Mouse (Mus musculus) lung, postnatal 0 days (tissue): ENCODE measurements around the gene Gm37240. TPM values are rescaled to one million over a fixed set of nuclear protein-coding genes. Genes with fewer than 3 reads are reported as not detected.
A peak's percentile ranks its signal among the peaks of the same experiment; 100 is the strongest.

ENCODE experiments used
- ATAC-seq: fragments of 200-750 bp; cut with Nextera tagmentation; 2 replicates; pipeline ENCODE4 v1.8.0; 2017; ENCODE audit warnings: moderate library complexity
- DNase-seq: peaks from one replicate; pipeline ENCODE4 v3.0.0-alpha.2; 2016; ENCODE audit warnings: low spot score
- H3K27ac ChIP-seq: fragments of 300-500 bp; sonication (generic); 2 replicates; pipeline ENCODE4 v1.5.1; 2014; ENCODE audit warnings: antibody characterized with exemption, mild to moderate bottlenecking, low read length, mixed read lengths
- H3K27me3 ChIP-seq: fragments of 300-500 bp; sonication (generic); replicated peaks from 2 replicates; pipeline ENCODE4 v1.6.1; 2014; ENCODE audit warnings: low read length, mixed read lengths; ENCODE audit not compliant: insufficient read depth
- H3K36me3 ChIP-seq: fragments of 300-500 bp; sonication (generic); 2 replicates; pipeline ENCODE4 v1.6.1; 2014; ENCODE audit warnings: low read length, mixed read lengths; ENCODE audit not compliant: insufficient read depth
- H3K4me1 ChIP-seq: fragments of 300-500 bp; sonication (generic); 2 replicates; pipeline ENCODE4 v1.6.1; 2014; ENCODE audit warnings: antibody characterized with exemption, low read depth, low read length, mixed read lengths; ENCODE audit not compliant: insufficient read depth
- H3K4me2 ChIP-seq: fragments of 300-500 bp; sonication (generic); replicated peaks from 2 replicates; pipeline ENCODE4 v1.6.1; 2014; ENCODE audit warnings: low read depth, mild to moderate bottlenecking, low read length, moderate library complexity, mixed read lengths
- H3K4me3 ChIP-seq: fragments of 300-500 bp; sonication (generic); 2 replicates; pipeline ENCODE4 v1.5.1; 2014; ENCODE audit warnings: low read depth, low read length
- H3K9ac ChIP-seq: fragments of 300-500 bp; sonication (generic); replicated peaks from 2 replicates; pipeline ENCODE4 v1.6.1; 2014; ENCODE audit warnings: low read depth, mild to moderate bottlenecking
- H3K9me3 ChIP-seq: fragments of 300-500 bp; sonication (generic); 2 replicates; pipeline ENCODE4 v1.6.1; 2016; ENCODE audit warnings: low read length, mixed read lengths
- CTCF ChIP-seq: IDR thresholded peaks from 2 replicates; pipeline ENCODE4 v1.5.1; 2016; ENCODE audit warnings: antibody characterized with exemption, mild to moderate bottlenecking
- EP300 ChIP-seq: IDR thresholded peaks from 2 replicates; pipeline ENCODE4 v1.6.1; 2016; ENCODE audit warnings: antibody characterized with exemption, mild to moderate bottlenecking, control low read depth
- WGBS: fragments of 180-500 bp; shearing (Covaris S2); extraction: QIAGEN DNeasy Blood & Tissue Kit; methylation state at CpG from one replicate; pipeline ENCODE4 v1.1.7; 2014; 5-methylcytosine and 5-hydroxymethylcytosine counted together
- polyA plus RNA-seq: library from polyadenylated mRNA; unstranded; fragments of >200 nt; fragmentation: Nextera tagmentation; extraction: Ambion mirVana; gene quantifications from 2 replicates; pipeline ENCODE4 v1.2.1, GENCODE M21; 2015

The Gm37240 gene
- polyA plus RNA-seq, 1 experiment from 2014 or later: 8.9 TPM

- Histone ChIP-seq H3K4me1 (0 out of 2 replicates have a peak, but pooled peaks cover 8% of the 10 kb centered on the region), H3K27me3 (0 out of 2 replicates have a peak, but pooled peaks cover 6% of the 10 kb centered on the region), H3K4me3 (peak overlapping the region; percentile 63; the same call in 1 of the 2 replicates), H3K9ac (no peak overlapping the region), H3K9me3 (no peaks in the 10 kb centered on the region), H3K36me3 (no peaks in the 10 kb centered on the region), H3K4me2 (peak overlapping the region; percentile 96), H3K27ac (no peak overlapping the region)
- ATAC-seq: no peak
- TF ChIP-seq EP300 (no peak), CTCF (no peak)
- DNase-seq: no peak
- WGBS: 33% methylated on average over 7 of the region's 7 CpGs
Observed at GRCm38 (mm10) chr3:84478195-84478594, 1409.1 kb downstream of the Gm37240 start.

GRCm38 (mm10) chr3:84477498-84477897 lies 1409.8 kb downstream of the Gm37240 start:
- 0 out of 2 replicates have a peak, but pooled peaks cover 6% of the 10 kb centered on the region for H3K27me3 ChIP-seq
- H3K4me1 ChIP-seq: peaks cover 8% of the 10 kb centered on the region; the same call in 1 of the 2 replicates
- H3K4me3 ChIP-seq: no peak overlapping the region
- H3K36me3 ChIP-seq: no peaks in the 10 kb centered on the region
- H3K9ac ChIP-seq: no peak overlapping the region
- TF ChIP-seq EP300 (no peak), CTCF (no peak)
- no peak for DNase-seq
- no peaks in the 10 kb centered on the region for H3K9me3 ChIP-seq
- 85% methylated on average over 1 of the region's 1 CpGs for WGBS
- no peak for ATAC-seq
- no peak overlapping the region for H3K4me2 ChIP-seq
- H3K27ac ChIP-seq: no peak overlapping the region

- no peak overlapping the region for H3K27ac ChIP-seq
- no peak for ATAC-seq
- H3K9me3 ChIP-seq: no peaks in the 10 kb centered on the region
- H3K4me2 ChIP-seq: no peak overlapping the region
- no peak for TF ChIP-seq CTCF
- no peak for TF ChIP-seq EP300
- no peak overlapping the region for H3K4me3 ChIP-seq
- H3K36me3 ChIP-seq: no peaks in the 10 kb centered on the region
- peaks cover 8% of the 10 kb centered on the region; the same call in 1 of the 2 replicates for H3K4me1 ChIP-seq
- no peak for DNase-seq
- WGBS: 82% methylated on average over 12 of the region's 12 CpGs
- 0 out of 2 replicates have a peak, but pooled peaks cover 6% of the 10 kb centered on the region for H3K27me3 ChIP-seq
- no peak overlapping the region for H3K9ac ChIP-seq
Observed at GRCm38 (mm10) chr3:84474981-84475775, 1412.1 kb downstream of the Gm37240 start.

- Histone ChIP-seq H3K27me3 (0 out of 2 replicates have a peak, but pooled peaks cover 6% of the 10 kb centered on the region), H3K4me1 (peaks cover 8% of the 10 kb centered on the region; the same call in 1 of the 2 replicates), H3K4me3 (no peak overlapping the region), H3K9ac (no peak overlapping the region), H3K4me2 (no peak overlapping the region), H3K36me3 (no peaks in the 10 kb centered on the region), H3K27ac (no peak overlapping the region), H3K9me3 (no peaks in the 10 kb centered on the region)
- TF ChIP-seq EP300 (no peak), CTCF (no peak)
- DNase-seq (no peak), ATAC-seq (no peak)
- WGBS: 62% methylated on average over 6 of the region's 6 CpGs
Observed at GRCm38 (mm10) chr3:84474398-84474797, 1412.9 kb downstream of the Gm37240 start.

GRCm38 (mm10) chr3:84472955-84473354 lies 1414.4 kb downstream of the Gm37240 start:
- Histone ChIP-seq H3K9ac (no peak overlapping the region), H3K36me3 (no peaks in the 10 kb centered on the region), H3K4me2 (peak overlapping the region; percentile 25), H3K9me3 (no peaks in the 10 kb centered on the region), H3K4me3 (no peak overlapping the region), H3K27ac (peak overlapping the region; percentile 21; the same call in 1 of the 2 replicates), H3K27me3 (0 out of 2 replicates have a peak, but pooled peaks cover under 1% of the 10 kb centered on the region), H3K4me1 (peaks cover 4% of the 10 kb centered on the region; the same call in 1 of the 2 replicates)
- DNase-seq: peak; percentile 57
- peak; percentile 19 for ATAC-seq
- TF ChIP-seq CTCF (no peak), EP300 (0 out of 2 replicates have a peak, but pooled peaks have one; percentile 5)
- 11% methylated on average over 5 of the region's 5 CpGs for WGBS

GRCm38 (mm10) chr3:84472527-84472926 lies 1414.8 kb downstream of the Gm37240 start:
- no peaks in the 10 kb centered on the region for H3K36me3 ChIP-seq
- ATAC-seq: peak; percentile 49
- 19% methylated on average over 3 of the region's 3 CpGs for WGBS
- H3K27ac ChIP-seq: peak overlapping the region; percentile 21; the same call in 1 of the 2 replicates
- no peak for TF ChIP-seq CTCF
- no peak for TF ChIP-seq EP300
- H3K27me3 ChIP-seq: no peaks in the 10 kb centered on the region
- peak overlapping the region; percentile 25 for H3K4me2 ChIP-seq
- no peak overlapping the region for H3K4me3 ChIP-seq
- no peak overlapping the region for H3K9ac ChIP-seq
- DNase-seq: peak; percentile 53
- peaks cover 4% of the 10 kb centered on the region; the same call in 1 of the 2 replicates for H3K4me1 ChIP-seq
- H3K9me3 ChIP-seq: no peaks in the 10 kb centered on the region
